Mouse (Mus musculus) kidney, postnatal 36 days (tissue): Measurements from ENCODE around the gene Casp9.
"Not testable (repeated sequence)": the region's sequence is repeated elsewhere in the genome, so short reads cannot be mapped to it uniquely, and the experiment has no call there.

ENCODE experiments used
- DNase-seq, 2 experiments: peaks; one replicate each; pipeline ENCODE4 v3.0.0; 2021 to 2022; ENCODE audit warnings: mixed read lengths in 2 of 2

The Casp9 gene

GRCm38 (mm10) chr4:141793282-141794151 lies at the start of gene Casp9:
Gene Casp9, plus strand, starts transcription at chr4:141793612.
- peak; percentile 98 to 99 for DNase-seq

DNA sequence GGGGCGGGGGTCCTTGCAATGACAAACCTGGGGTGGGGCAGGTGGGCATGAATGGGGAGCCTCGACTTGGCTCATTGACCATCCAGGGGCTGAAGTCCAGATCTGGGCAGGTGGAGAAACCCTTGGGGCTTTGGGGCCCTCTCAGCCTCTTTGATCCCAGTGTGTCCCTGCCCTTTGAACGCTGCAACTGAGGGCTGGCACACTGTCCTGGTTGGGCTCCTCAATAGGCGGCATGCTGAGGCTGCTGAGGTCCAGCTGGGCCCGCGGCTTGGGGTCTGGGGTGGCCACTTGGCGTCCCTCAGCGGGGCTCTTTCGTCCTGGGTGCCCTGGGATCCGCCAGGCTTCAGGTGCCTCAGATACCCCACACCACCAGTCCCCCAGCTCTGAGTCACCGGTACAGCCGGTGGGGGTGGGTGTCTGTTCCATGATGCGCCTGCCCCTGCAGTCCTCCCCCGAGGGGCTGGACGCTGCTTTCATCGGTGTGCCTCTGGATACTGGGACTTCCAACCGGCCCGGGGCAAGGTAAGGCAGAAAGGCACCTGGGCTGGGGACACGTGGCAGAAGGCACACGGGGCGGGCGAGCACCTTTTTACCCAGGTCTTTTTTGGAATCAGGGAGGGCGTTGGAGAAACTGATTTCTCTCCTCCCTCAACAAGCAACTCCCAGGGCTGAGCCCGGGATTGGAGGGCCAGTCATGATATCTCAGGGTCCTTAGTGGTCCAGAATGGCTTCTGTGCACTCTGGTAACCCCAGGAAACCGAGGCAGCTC lies 46.6 kb upstream of the Casp9 start, which contains the start of gene Agmat:
Gene Agmat, plus strand, starts transcription at position 95 of the 769 bp plus-strand sequence.
- peak; percentile 44 to 60 for DNase-seq

- no peak for DNase-seq
These were observed 43.9 kb upstream of the Casp9 start for GRCm38 (mm10) chr4:141749557-141749956.

DNA sequence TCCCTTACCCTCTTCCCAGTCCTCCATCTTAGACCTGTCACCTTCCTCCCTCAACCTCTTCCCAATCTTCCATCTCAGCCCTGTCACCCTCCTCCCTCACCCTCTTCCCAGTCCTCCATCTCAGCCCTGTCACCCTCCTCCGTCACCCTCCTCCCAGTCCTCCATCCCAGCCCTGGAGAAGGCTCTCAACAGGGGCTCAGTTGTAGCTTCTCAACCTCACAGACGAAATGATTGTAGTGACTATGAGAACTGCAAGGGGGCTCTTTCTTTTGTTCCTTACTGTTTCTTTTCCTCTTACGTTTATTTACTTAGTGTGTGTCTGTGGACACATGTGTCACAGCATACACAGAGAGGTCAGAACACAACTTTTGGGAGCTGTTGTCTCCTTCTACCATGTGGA lies 42.6 kb upstream of the Casp9 start:
- DNase-seq = no peak

DNA sequence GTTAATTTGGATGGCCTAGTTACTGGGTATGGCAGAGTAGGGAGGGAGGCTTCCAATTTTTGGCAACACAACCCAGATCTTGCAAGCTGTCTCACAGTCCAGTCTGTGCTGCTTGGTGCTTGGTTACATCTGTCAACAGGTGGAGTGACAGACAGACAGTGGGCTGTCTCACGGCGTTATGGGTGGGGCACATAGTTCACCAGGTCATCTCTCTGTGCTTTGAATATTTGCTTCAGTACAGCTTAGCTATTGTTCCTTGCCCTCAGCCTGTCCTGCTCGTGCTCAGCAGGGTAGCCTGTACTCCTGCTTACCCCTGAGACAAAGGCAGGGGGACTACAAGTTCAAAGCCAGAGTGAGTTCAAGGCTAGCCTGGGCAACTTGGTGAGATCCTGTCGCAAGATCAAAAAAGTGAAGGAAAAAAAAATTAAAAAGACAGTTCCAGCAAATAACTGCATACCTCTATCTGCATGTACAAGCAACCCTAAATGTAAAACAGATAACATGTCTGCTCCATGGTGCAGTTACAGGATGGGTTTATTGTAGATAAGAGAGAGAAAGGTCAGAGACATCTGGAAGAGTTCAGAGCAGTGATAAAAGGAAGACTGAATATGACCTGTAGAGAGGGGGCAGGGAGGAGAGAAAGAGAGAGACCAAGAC lies 41.9 kb upstream of the Casp9 start:
- no peak for DNase-seq

DNA sequence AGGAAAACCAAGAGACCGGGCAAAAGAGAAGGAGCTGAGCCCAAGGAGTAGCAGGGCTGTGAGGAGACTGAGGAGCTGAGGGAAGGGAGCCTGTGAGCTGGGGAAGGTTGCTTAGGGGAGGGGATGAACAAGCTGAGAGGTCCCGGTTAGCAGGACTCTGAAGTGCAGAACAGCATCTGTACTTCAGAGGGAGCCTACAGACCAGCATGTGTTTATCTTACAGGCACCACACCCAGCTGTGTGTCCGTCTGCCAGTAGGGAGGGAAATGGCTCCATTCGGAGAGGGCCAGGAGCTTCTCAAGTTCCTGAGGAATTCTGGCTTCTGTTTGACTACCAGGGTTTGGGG lies 41.4 kb upstream of the Casp9 start:
- no peak for DNase-seq

- peak in 1 of 2 experiments; percentile 23 for DNase-seq
These were observed 38.0 kb upstream of the Casp9 start for GRCm38 (mm10) chr4:141755375-141755930.

DNA sequence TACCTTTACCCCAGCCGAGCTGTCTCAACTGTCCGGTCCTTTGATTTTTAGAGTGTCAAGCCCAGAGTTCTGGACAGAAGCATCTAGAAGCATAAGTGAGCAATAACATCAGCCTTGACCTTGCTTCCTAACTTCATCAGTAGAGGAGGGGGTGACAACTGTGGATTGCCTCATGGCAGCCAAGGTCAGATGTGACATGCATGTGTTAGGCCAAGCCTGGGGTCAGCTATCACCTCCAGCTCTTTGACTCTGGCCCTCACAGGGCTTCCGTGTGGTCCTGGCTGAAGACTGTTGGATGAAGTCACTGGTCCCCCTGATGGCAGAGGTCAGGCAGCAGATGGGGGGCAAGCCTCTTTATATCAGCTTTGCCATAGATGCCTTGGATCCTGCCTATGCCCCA lies 36.3 kb upstream of the Casp9 start:
- no peak for DNase-seq

DNA sequence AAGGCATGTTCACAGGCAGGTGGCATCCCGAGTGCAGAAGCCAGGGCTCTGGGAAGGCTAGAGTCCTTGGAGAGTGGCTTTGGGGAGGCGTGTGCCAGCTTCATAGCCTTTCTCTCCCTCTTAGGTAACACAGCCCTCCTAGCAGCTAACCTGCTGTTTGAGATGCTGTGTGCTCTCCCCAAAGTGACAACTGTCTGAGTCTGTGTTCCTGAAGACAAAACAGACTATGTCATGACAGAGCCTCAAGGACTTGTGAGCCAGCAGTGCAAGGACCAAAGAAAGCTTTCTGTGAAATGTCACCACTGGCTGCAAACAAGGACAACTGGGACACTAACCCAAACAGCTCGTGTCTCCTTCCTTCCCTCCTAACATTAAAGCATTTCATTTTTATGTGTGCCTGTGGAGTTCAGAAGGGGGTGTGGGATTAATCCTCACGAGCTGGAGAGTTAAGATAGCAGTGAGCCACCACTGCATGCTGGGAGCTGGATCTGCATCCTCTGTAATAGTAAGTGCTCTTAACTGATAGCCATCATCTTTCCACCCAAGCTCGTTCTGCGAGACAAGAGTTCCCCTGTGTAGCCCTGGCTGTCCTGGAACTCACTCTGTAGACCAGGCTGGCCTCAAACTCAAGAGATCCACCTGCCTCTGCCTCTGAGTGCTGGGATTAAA lies 34.4 kb upstream of the Casp9 start:
- DNase-seq = no peak

DNA sequence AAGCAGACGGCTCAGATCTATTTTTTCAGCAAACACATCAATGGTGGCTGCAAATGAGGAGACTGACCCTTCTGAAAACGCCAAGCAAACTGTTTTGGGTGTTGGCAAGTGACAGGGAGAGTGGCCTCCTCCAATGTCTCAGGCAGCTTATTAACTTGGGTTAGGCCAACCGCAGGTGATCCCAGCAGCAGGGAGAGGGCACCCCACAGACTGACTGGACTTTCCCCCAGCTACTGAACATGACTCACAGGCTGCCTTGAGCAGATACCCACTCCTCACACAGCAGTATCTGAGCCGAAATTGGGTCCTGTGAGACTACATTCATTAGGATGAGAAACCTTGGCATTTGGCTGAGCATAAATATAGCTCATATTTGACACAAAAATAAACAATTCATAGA lies 32.5 kb upstream of the Casp9 start:
- DNase-seq = peak in 1 of 2 experiments; percentile 46

- DNase-seq = peak in 1 of 2 experiments; percentile 33
These were observed 31.3 kb upstream of the Casp9 start for GRCm38 (mm10) chr4:141762102-141762598.

GRCm38 (mm10) chr4:141763476-141763875 lies 29.9 kb upstream of the Casp9 start:
- no peak for DNase-seq

DNA sequence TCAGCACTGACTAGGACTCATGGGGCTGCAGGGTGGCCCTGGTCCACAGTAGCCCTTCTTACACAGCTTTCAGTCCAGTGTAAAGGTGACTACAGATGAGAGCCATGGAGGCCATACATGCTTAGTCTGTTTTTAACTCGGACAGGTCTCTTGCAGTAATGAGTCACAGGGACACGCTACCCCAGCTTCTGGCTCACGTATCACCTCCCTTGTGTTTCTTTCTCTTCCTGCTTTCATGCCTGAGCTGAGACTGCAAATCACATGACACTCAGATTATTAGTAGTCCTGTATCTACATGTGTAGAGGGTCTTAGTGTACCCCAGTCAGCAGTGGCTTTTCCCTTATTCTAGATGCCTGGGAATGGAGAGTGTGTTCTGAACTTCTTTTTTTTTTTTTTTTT lies 28.4 kb upstream of the Casp9 start:
- DNase-seq = no peak

GRCm38 (mm10) chr4:141766316-141766667 lies 27.1 kb upstream of the Casp9 start:
- no peak for DNase-seq

- peak in 1 of 2 experiments; percentile 47 for DNase-seq
These were observed 26.6 kb upstream of the Casp9 start for GRCm38 (mm10) chr4:141766668-141767352.

- no peak for DNase-seq
These were observed 25.9 kb upstream of the Casp9 start for GRCm38 (mm10) chr4:141767353-141768036.

GRCm38 (mm10) chr4:141769501-141770160 lies 23.8 kb upstream of the Casp9 start:
- no peak for DNase-seq

DNA sequence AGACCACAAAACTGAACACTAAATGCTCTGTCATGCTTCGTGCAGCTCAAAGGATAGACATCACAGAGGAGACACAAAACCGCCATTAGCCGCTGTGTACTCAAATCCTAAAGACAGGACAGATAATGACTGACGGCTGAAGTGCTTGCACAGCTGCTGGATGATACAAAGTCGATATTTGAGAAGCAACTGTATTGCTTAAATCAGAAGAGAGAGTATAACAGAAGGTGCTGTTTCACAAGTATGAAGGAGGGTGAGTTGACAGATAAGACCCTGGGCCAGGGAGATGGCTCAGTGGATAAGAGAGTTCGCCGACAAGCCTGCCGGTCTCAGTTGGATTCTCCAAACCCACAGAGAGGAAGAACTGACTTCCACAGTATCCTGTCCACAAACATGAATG lies 21.6 kb upstream of the Casp9 start:
- DNase-seq = no peak

DNA sequence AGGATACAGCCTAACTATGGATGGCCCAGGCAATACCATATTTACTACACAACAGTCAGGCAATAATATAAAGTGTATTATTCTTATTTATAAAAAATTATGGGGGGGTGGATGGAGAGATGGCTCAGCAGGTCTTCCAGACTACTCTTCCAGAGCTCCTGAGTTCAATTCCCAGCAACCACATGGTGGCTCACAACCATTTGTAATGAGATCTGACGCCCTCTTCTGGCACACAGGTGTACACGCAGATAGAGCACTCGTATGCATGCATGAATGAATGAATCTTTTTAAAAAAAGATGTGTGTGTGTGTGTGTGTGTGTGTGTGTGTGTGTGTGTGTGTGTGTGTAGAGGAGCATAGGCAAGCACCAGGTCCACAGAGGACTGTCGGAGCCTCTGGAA lies 20.4 kb upstream of the Casp9 start:
- DNase-seq = not testable (repeated sequence)

- no peak for DNase-seq
These were observed 13.6 kb upstream of the Casp9 start for GRCm38 (mm10) chr4:141779828-141780227.
